Mouse (Mus musculus): ENCODE data around the gene Arih1. TPM values are rescaled to one million over a fixed set of nuclear protein-coding genes. Genes with fewer than 3 reads are reported as not detected.
"Not testable (repeated sequence)": the region's sequence is repeated elsewhere in the genome, so short reads cannot be mapped to it uniquely, and the experiment has no call there.

Gene Arih1
- polyA plus RNA-seq, 1 experiment from 2014 or later = 21.2 TPM

- H3K4me1 ChIP-seq (replicated peaks; ENCODE audit: control insufficient read depth, insufficient read depth, low read length) = no peaks in the 10 kb centered on the region
- ATAC-seq = no peak
Measured at GRCm38 (mm10) chr9:59431626-59432025, 54.8 kb downstream of the Arih1 start.

GRCm38 (mm10) chr9:59420487-59420886 is 65.9 kb downstream of the Arih1 start:
- Histone ChIP-seq H3K4me3 (replicated peaks; ENCODE audit: low read length) (no peak overlapping the region), H3K9ac (replicated peaks; ENCODE audit: low read depth, low read length) (no peak overlapping the region), H3K9me3 (ENCODE audit: control insufficient read depth, low read length) (no peaks in the 10 kb centered on the region), H3K27ac (ENCODE audit: low read length) (no peak overlapping the region), H3K27me3 (replicated peaks; ENCODE audit: control insufficient read depth, insufficient read depth, low read length) (no peaks in the 10 kb centered on the region), H3K4me2 (ENCODE audit: low read length) (no peak overlapping the region), H3K36me3 (ENCODE audit: control insufficient read depth, insufficient read depth) (no peaks in the 10 kb centered on the region), H3K4me1 (replicated peaks; ENCODE audit: control insufficient read depth, insufficient read depth, low read length) (no peaks in the 10 kb centered on the region)
- 92% methylated on average over 6 of the region's 6 CpGs for WGBS
- no peak for ATAC-seq

More at GRCm38 (mm10) chr9:59431626-59432025, 54.8 kb downstream of the Arih1 start:
- Histone ChIP-seq H3K27ac (ENCODE audit: low read length) (no peak overlapping the region), H3K9me3 (ENCODE audit: control insufficient read depth, low read length) (0 out of 2 replicates have a peak, but pooled peaks cover 2% of the 10 kb centered on the region), H3K36me3 (ENCODE audit: control insufficient read depth, insufficient read depth) (peaks cover 8% of the 10 kb centered on the region; the same call in 1 of the 2 replicates), H3K9ac (replicated peaks; ENCODE audit: low read depth, low read length) (no peak overlapping the region), H3K27me3 (replicated peaks; ENCODE audit: control insufficient read depth, insufficient read depth, low read length) (no peaks in the 10 kb centered on the region), H3K4me2 (ENCODE audit: low read length) (no peak overlapping the region), H3K4me3 (replicated peaks; ENCODE audit: low read length) (no peak overlapping the region)
- WGBS = 96% methylated on average over 2 of the region's 2 CpGs

GRCm38 (mm10) chr9:59407271-59407670 is 79.1 kb downstream of the Arih1 start:
- H3K36me3 ChIP-seq (ENCODE audit: control insufficient read depth, insufficient read depth) = peaks cover 9% of the 10 kb centered on the region
- H3K4me1 ChIP-seq (replicated peaks; ENCODE audit: control insufficient read depth, insufficient read depth, low read length) = no peaks in the 10 kb centered on the region
- ATAC-seq = no peak
- H3K9me3 ChIP-seq (ENCODE audit: control insufficient read depth, low read length) = no peaks in the 10 kb centered on the region
- H3K9ac ChIP-seq (replicated peaks; ENCODE audit: low read depth, low read length) = no peak overlapping the region
- no peak overlapping the region for H3K4me2 ChIP-seq (ENCODE audit: low read length)
- H3K4me3 ChIP-seq (replicated peaks; ENCODE audit: low read length) = no peak overlapping the region
- H3K27ac ChIP-seq (ENCODE audit: low read length) = no peak overlapping the region
- 96% methylated on average over 1 of the region's 1 CpGs for WGBS
- no peaks in the 10 kb centered on the region for H3K27me3 ChIP-seq (replicated peaks; ENCODE audit: control insufficient read depth, insufficient read depth, low read length)

GRCm38 (mm10) chr9:59389086-59389485 is 97.3 kb downstream of the Arih1 start:
- H3K9ac ChIP-seq (replicated peaks; ENCODE audit: low read depth, low read length) = no peak overlapping the region
- no peak overlapping the region for H3K4me2 ChIP-seq (ENCODE audit: low read length)
- peaks cover 25% of the 10 kb centered on the region for H3K36me3 ChIP-seq (ENCODE audit: control insufficient read depth, insufficient read depth)
- no peaks in the 10 kb centered on the region for H3K4me1 ChIP-seq (replicated peaks; ENCODE audit: control insufficient read depth, insufficient read depth, low read length)
- WGBS = 92% methylated on average over 4 of the region's 4 CpGs
- no peak for ATAC-seq
- no peaks in the 10 kb centered on the region for H3K27me3 ChIP-seq (replicated peaks; ENCODE audit: control insufficient read depth, insufficient read depth, low read length)
- no peak overlapping the region for H3K4me3 ChIP-seq (replicated peaks; ENCODE audit: low read length)
- H3K9me3 ChIP-seq (ENCODE audit: control insufficient read depth, low read length) = no peaks in the 10 kb centered on the region
- H3K27ac ChIP-seq (ENCODE audit: low read length) = no peak overlapping the region

GRCm38 (mm10) chr9:59388311-59388710 is 98.1 kb downstream of the Arih1 start:
- no peak overlapping the region for H3K9ac ChIP-seq (replicated peaks; ENCODE audit: low read depth, low read length)
- no peaks in the 10 kb centered on the region for H3K27me3 ChIP-seq (replicated peaks; ENCODE audit: control insufficient read depth, insufficient read depth, low read length)
- ATAC-seq = no peak
- H3K27ac ChIP-seq (ENCODE audit: low read length) = no peak overlapping the region
- H3K4me2 ChIP-seq (ENCODE audit: low read length) = no peak overlapping the region
- H3K4me3 ChIP-seq (replicated peaks; ENCODE audit: low read length) = no peak overlapping the region
- no peaks in the 10 kb centered on the region for H3K9me3 ChIP-seq (ENCODE audit: control insufficient read depth, low read length)
- no peaks in the 10 kb centered on the region for H3K4me1 ChIP-seq (replicated peaks; ENCODE audit: control insufficient read depth, insufficient read depth, low read length)
- peaks cover 19% of the 10 kb centered on the region for H3K36me3 ChIP-seq (ENCODE audit: control insufficient read depth, insufficient read depth)
- WGBS = 91% methylated on average over 1 of the region's 1 CpGs

GRCm38 (mm10) chr9:59387461-59387860 is 99.0 kb downstream of the Arih1 start:
- Histone ChIP-seq H3K27me3 (replicated peaks; ENCODE audit: control insufficient read depth, insufficient read depth, low read length) (no peaks in the 10 kb centered on the region), H3K36me3 (ENCODE audit: control insufficient read depth, insufficient read depth) (peaks cover 13% of the 10 kb centered on the region), H3K9me3 (ENCODE audit: control insufficient read depth, low read length) (no peaks in the 10 kb centered on the region), H3K4me2 (ENCODE audit: low read length) (no peak overlapping the region), H3K9ac (replicated peaks; ENCODE audit: low read depth, low read length) (no peak overlapping the region), H3K27ac (ENCODE audit: low read length) (no peak overlapping the region), H3K4me3 (replicated peaks; ENCODE audit: low read length) (no peak overlapping the region), H3K4me1 (replicated peaks; ENCODE audit: control insufficient read depth, insufficient read depth, low read length) (no peaks in the 10 kb centered on the region)
- 55% methylated on average over 3 of the region's 3 CpGs for WGBS
- ATAC-seq = no peak

GRCm38 (mm10) chr9:59375626-59376025 is 110.8 kb downstream of the Arih1 start:
- Histone ChIP-seq H3K4me2 (ENCODE audit: low read length) (no peak overlapping the region), H3K27ac (ENCODE audit: low read length) (no peak overlapping the region), H3K4me1 (replicated peaks; ENCODE audit: control insufficient read depth, insufficient read depth, low read length) (no peaks in the 10 kb centered on the region), H3K9ac (replicated peaks; ENCODE audit: low read depth, low read length) (no peak overlapping the region), H3K9me3 (ENCODE audit: control insufficient read depth, low read length) (no peaks in the 10 kb centered on the region), H3K4me3 (replicated peaks; ENCODE audit: low read length) (no peak overlapping the region), H3K36me3 (ENCODE audit: control insufficient read depth, insufficient read depth) (no peaks in the 10 kb centered on the region), H3K27me3 (replicated peaks; ENCODE audit: control insufficient read depth, insufficient read depth, low read length) (no peaks in the 10 kb centered on the region)
- 92% methylated on average over 15 of the region's 15 CpGs for WGBS
- ATAC-seq = no peak

- WGBS = 92% methylated on average over 9 of the region's 9 CpGs
- no peaks in the 10 kb centered on the region for H3K9me3 ChIP-seq (ENCODE audit: control insufficient read depth, low read length)
Measured at GRCm38 (mm10) chr9:59369646-59370045, 116.8 kb downstream of the Arih1 start.

GRCm38 (mm10) chr9:59369220-59369619 is 117.2 kb downstream of the Arih1 start:
- Histone ChIP-seq H3K4me3 (replicated peaks; ENCODE audit: low read length) (no peak overlapping the region), H3K27me3 (replicated peaks; ENCODE audit: control insufficient read depth, insufficient read depth, low read length) (no peaks in the 10 kb centered on the region), H3K4me1 (replicated peaks; ENCODE audit: control insufficient read depth, insufficient read depth, low read length) (no peaks in the 10 kb centered on the region), H3K27ac (ENCODE audit: low read length) (no peak overlapping the region), H3K9ac (replicated peaks; ENCODE audit: low read depth, low read length) (no peak overlapping the region), H3K36me3 (ENCODE audit: control insufficient read depth, insufficient read depth) (no peaks in the 10 kb centered on the region), H3K9me3 (ENCODE audit: control insufficient read depth, low read length) (no peaks in the 10 kb centered on the region), H3K4me2 (ENCODE audit: low read length) (no peak overlapping the region)
- ATAC-seq = no peak
- 81% methylated on average over 5 of the region's 5 CpGs for WGBS

More at GRCm38 (mm10) chr9:59369646-59370045, 116.8 kb downstream of the Arih1 start:
- Histone ChIP-seq H3K4me2 (ENCODE audit: low read length) (no peak overlapping the region), H3K27me3 (replicated peaks; ENCODE audit: control insufficient read depth, insufficient read depth, low read length) (no peaks in the 10 kb centered on the region), H3K4me1 (replicated peaks; ENCODE audit: control insufficient read depth, insufficient read depth, low read length) (no peaks in the 10 kb centered on the region), H3K9ac (replicated peaks; ENCODE audit: low read depth, low read length) (no peak overlapping the region), H3K27ac (ENCODE audit: low read length) (no peak overlapping the region), H3K36me3 (ENCODE audit: control insufficient read depth, insufficient read depth) (no peaks in the 10 kb centered on the region), H3K4me3 (replicated peaks; ENCODE audit: low read length) (no peak overlapping the region)
- ATAC-seq = no peak

- not testable (repeated sequence) for H3K27ac ChIP-seq (ENCODE audit: low read length); H3K4me3 ChIP-seq (replicated peaks; ENCODE audit: low read length); H3K27me3 ChIP-seq (replicated peaks; ENCODE audit: control insufficient read depth, insufficient read depth, low read length); H3K4me2 ChIP-seq (ENCODE audit: low read length); ATAC-seq; H3K36me3 ChIP-seq (ENCODE audit: control insufficient read depth, insufficient read depth); H3K9me3 ChIP-seq (ENCODE audit: control insufficient read depth, low read length); H3K9ac ChIP-seq (replicated peaks; ENCODE audit: low read depth, low read length); H3K4me1 ChIP-seq (replicated peaks; ENCODE audit: control insufficient read depth, insufficient read depth, low read length)
- WGBS = 83% methylated on average over 1 of the region's 3 CpGs
Measured at GRCm38 (mm10) chr9:59360487-59360886, 125.9 kb downstream of the Arih1 start.

Measured in forebrain, embryonic 16.5 days (tissue).